Mouse (Mus musculus) Muller cell, postnatal 12 days (primary cell): Measurements from ENCODE around the gene Spag17.
A peak's percentile ranks its signal among the peaks of the same experiment; 100 is the strongest.

Experiments used
- DNase-seq: peaks from one replicate; pipeline ENCODE4 v3.0.0-alpha.2; 2015; ENCODE audit errors: inconsistent ontology term

Gene Spag17

DNA sequence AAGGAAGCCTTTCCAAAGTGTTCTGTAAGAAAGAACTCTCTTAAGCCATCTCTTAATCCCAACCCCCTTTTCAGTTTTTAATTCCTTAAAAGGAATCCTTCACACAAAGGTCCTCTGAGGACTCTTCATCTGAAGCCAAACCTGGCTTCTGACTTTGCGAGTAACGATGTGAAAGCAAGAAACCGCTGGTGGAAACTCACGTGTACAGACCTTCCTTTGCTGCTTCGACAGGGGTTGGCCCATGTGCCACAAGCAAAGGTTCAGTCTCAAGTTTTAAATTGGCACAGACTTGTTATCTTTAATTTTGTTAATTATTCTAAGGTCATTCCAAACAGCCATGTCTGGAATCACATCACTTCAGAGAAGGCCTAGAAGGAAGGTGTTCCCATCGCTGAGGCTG lies 79.1 kb downstream of the Spag17 start:
- no peak for DNase-seq

DNA sequence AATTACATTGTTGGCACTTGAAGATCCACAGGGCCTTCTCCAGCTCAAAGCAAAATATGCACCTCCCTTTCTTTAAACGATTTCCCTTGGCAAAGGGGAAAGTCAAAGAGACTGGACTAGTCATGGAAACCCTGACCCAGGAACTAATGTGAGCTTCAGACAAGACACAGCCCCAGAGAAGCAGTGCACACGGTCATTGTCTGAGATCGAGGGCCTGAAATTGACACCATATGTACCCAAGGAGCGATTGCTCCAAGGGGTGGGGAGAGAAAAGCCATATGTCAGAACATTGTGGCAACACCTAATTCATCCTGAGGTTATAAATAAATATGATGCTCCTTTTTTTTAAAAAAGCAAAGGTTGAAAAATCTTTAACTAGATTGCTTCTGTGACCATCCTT lies 80.7 kb downstream of the Spag17 start:
- DNase-seq = no peak

DNA sequence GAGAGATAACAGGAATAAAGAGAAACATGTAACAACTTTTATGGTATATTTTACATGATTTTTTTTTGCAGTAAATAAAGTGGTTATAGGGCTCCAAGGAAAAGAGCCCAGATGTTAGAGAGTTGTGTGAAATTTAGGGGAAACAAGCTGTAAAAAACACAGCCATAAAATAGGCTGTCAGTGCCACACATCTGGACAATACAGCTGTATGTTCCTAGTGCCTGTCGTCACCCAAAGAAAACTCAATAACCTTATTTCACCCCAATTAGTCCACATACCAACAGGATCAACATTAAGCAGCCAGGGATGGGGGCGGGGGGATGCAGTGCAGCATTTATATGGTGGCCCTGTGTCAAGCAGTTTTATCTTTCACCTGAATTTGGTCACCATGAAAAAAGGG lies 81.1 kb downstream of the Spag17 start:
- DNase-seq = no peak

DNA sequence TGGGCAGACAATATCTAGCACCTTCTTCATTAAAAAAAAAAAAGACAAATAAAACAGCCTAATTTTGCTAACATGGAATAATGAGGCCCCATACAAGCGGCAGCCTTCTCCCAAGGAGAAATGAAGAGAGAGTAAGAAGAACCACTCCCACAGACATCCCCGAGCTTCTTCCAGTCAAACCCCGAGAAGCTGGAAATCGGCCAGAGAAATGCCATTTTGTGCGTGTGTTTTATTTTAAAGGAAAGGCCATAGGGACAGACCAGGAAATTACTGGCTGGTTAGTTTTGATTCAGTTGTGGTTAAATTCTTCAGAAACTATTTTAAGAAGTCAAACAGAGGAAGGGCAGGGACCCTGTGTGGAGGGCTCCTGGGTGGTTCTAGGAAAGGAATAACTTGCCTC lies 85.6 kb downstream of the Spag17 start:
- peak; percentile 24 for DNase-seq

DNA sequence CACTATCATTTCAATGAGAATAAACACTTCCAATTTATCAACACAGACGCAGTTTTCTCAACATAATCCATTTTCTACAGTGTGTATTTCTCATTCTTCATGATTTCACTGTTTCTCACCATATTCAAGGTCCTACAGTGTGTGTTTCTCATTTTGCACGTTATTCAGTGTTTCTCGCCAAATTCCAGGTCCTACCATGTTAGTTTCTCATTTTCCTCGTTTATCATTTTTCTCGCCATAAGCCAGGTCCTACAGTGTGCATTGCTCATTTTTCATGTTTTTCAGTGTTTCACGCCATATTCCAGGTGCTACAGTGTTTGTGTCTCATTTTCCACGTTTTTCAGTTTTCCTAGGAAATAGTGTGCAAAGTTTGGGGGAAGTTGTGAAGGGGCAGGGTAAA lies 95.8 kb downstream of the Spag17 start:
- no peak for DNase-seq

DNA sequence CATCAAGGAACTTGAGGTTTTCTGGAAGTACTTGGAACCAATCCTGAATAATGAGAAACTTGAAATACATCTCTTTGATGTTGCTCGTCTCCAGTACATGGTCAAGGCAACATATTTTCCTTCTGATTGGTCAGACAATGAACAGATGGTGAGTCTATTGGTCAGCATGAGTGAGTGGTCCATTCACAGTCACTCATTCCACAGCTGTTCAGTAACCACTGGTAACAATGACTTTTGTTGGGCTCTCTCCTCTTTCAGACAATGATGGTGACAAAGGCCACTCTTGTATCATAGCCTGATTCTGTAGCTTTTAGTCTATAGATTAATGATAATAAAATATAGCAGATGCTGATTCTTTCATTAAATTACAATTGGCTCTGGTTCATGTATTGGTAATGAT lies 119.5 kb downstream of the Spag17 start:
- DNase-seq = no peak

DNA sequence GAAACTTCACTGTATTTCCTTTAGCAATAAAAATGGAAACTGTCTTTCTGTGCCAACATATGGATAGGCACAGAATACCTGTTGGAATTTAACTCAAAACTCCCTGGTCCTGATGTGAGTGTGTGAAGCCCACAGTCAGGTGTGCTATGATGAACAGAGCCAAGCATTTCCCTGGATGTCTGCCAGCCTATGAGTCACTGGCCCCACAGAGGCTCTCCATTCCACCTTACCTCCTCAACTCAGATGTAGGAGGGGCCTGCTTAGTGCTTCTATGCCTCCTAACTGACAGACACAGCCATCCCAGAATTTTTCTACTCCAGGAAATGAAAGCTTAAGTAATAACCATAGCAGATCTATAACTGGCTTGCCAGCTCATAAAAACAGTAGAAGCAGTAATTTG lies 124.6 kb downstream of the Spag17 start:
- no peak for DNase-seq

DNA sequence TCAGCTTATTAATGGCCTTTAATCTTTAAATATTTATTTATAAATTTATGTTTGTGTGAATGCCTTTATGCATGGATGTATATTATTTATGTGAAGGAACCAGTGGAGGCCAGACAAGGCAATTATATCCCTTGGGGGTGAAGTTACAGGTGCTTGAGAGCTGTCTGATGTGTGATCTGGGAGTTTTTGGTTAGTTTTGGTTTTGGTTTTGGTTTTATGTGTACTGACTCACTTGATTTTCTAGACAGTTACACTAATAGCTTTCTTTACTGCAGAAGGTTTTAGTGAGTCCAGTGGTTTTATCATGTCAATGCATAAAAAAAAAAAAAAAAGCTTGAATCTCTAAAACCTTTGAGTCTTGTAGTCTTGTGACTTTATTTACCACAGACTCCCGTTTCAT lies 128.9 kb downstream of the Spag17 start:
- DNase-seq = no peak

DNA sequence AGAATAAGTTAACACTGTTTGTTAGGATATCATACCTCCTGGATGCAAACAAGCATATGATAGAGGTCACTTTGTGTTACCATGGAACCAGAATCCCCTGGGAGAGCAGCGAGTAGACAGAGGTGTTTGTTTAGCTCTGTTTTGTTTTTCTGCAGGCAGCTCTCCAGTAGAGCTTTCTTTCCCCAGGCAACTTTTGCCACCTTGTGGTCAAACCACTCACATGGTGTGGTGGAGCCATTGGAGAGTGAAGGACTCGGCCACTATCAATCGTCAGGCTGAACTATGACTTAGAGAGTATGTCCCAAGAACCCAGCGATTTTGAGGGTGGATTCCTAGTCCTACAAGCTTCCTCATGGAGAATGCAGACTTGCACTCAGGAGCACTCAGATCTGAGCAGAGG lies 146.1 kb downstream of the Spag17 start:
- no peak for DNase-seq

DNA sequence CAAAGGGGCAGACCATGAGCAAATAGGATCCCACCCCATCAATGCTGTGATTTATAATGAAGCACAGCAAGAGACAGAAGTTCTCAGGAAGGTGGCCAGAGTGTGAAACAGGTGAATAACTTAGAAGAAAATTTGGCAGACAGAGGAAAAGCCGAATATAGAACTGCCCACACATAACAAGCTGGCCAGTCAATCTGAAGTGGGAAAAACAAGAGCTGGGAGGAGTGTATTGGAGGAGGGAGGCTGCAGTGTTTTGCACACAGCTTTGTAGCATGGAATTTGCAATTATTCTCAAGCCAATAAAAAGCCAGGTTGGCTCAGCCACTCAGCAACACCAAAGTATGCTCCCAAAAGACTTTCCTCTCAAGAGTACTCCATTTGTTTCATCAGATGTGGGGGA lies 147.8 kb downstream of the Spag17 start:
- DNase-seq = no peak

DNA sequence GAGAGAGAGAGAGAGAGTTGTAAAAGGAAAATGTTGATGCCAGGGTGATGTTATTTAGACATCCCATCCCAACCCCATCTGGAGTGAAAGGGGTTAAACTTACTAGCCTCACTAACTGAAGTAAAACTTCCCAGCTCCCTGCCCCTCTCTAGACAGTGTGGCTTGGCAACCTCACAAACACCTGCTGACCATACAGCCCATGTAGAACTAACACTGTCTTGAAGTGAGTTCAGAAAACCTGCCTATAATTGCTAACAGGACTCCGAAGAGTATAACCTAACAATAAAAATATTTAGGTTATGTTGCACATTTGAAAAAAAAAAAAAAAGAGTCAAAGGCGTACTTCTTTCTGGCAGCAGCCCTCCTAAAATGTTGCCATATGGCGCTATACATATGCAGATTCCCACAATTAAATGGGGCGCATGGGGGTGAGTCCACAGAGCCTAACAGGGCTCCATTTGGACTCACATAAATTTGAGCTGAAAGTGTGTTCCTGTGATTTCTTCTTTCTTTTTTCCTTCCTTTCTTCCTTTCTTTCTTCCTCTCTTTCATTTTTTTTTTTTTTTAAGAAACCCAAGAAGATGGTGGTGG lies 149.3 kb downstream of the Spag17 start:
- no peak for DNase-seq

DNA sequence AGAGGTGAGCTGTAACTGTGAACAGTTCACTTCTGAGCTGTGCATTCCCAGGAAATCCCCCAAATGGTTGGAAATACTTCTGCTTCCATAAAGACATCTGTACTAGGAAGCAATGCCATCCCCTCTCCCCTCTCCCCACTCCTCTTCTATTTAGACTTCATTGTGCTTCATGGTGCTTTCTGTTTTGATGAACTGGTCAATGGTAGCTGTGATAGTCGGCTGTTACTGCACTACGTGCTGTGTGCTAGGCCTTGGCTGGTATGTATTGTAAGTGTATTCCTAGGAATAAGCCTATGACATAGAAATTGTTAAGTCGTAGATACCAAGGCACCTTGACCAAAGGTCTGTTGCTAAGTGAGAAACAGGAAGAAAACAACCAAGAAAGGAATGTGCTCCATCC lies 149.9 kb downstream of the Spag17 start:
- DNase-seq = no peak

DNA sequence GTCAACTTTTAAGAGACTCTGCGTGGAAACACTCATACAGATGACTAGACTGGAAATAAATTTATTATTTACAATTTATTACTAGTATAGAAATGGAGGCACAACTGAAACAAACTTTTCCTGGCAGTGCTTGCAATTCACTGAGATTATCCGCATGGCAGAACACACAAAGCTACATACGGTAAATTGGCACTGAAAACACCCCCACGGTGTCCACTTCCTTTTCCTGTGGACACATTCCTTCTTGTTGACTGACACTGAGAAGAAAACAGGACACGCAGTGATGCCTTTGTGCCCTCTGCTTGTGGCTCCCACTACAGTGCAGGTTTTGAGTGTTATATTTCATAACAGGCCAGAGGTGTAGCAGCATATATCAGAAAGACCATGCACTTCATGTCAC lies 151.6 kb downstream of the Spag17 start:
- DNase-seq = no peak

DNA sequence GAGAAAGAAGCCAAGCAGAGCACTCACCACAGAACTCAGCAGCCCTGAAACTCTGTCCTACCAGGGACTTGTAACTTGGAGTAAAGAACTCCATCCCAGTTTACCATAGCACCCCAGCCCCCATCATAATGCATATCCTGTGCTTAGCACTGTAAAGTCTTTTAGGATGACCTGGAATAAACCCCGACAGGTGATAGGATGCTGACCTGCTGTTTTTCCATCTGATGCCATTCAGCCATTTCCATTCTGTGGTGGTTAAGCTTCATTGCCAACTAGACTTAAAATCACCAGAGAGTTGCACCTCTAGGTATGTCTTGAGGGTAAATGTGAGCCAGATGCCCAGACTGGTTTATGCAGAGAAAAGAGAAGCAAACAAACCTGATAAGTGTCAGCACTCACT lies 189.2 kb downstream of the Spag17 start:
- DNase-seq = no peak

DNA sequence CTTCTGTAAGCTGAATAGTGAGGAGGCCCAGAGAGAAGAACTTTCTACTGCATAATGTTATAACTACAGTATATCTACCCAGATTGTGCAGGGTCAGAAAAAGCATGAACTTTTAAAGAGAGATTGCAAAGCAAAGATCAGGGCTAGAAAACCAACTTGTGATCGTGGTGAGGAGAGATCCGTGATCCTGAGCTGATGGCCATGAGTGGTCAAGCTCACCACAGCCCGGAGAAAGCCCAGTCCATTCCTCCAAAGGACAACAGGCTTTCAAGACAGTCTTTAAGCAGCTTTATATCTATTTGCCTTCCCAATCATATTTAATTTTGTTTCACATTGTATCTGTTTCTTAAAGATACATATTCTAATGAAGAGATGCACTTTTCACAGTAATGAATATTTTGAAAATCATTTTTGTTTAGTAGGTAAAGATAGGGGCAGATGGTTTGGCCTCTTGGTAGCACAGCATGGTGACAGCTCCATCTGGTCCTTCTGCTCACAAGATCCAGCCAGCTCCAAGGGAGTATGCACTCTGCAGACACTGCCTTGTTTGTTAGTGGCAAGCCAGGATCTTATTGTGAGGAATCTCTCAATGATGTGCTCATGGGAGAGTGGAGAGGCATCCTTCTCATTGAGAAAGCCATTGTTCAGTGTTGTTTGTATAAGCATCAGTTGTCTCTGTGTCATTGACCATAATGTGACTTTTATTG lies 217.3 kb downstream of the Spag17 start:
- no peak for DNase-seq

DNA sequence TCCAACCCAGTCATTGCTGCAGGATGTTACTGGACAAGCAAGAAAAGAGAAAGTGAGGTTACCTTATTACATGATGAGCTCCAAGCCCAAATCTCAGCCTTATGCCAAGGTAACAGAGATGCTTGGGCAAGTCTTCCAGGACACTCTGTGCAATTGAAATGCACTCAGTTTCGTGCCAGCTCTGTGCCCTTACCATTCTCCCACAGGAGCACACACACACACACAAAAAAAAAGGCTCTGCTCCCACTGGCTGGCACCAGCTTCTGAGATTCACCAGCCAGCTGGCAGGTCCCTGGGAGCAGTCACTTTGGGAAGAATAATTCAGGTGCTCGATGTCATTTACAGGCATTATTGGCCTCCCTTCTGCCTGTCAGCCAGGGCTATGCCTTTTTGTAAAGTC lies 221.5 kb downstream of the Spag17 start:
- no peak for DNase-seq

DNA sequence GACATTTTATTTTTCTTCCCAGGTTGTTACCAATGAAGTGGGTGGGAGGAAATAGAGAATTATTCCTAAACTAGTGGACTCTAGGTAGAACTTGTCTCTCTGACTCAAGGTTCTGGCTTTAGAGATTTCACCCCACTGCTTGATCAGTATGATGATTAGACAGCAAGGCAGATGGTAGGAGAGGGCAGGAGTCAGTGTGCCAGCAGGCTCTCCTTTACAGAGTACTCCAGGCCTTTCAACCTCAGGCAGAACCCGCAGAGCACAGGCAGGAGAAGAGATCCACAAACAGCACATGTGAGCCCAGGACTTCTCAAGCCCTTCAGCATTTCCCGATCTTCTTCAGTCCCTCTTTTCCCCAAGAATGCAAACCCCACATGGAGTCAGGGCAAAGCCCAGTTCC lies 233.5 kb downstream of the Spag17 start:
- no peak for DNase-seq

DNA sequence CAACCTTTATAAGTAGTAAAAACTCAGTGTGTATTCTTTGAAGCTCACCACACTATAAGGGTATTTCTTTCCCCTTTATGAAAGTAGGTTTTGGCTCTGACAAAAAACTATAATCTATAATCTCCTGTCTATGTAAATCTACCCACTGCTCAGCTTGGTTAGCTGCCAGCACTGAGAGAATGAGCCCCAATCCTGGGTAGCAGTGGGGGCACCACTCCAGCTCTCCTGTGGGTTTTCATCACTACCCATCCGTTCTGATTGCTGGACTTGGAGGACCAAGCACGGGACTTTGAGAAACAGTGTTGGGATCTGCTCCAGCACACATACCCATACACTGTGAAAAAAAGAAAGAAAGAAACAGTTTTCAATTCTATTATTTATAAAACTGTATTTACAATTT lies 236.8 kb downstream of the Spag17 start:
- DNase-seq = no peak

DNA sequence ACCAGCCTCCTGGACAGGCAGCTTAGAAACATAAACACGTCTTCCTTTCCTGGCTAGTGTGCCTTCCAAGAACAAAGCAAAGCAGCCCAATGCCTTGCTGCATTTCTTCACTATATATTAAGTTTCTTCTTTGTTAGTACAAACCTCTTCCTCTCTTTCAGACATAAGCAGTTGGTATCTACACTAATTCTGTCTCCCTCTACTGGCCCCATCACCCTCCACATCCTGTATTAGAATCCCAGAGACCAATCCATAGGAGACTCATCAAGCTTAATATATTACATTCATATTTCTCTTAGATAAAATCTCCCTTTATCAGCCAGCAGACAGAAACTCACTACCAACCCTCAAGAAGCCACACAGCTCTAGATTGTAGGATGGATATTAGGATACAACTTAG lies 237.2 kb downstream of the Spag17 start:
- DNase-seq = no peak

DNA sequence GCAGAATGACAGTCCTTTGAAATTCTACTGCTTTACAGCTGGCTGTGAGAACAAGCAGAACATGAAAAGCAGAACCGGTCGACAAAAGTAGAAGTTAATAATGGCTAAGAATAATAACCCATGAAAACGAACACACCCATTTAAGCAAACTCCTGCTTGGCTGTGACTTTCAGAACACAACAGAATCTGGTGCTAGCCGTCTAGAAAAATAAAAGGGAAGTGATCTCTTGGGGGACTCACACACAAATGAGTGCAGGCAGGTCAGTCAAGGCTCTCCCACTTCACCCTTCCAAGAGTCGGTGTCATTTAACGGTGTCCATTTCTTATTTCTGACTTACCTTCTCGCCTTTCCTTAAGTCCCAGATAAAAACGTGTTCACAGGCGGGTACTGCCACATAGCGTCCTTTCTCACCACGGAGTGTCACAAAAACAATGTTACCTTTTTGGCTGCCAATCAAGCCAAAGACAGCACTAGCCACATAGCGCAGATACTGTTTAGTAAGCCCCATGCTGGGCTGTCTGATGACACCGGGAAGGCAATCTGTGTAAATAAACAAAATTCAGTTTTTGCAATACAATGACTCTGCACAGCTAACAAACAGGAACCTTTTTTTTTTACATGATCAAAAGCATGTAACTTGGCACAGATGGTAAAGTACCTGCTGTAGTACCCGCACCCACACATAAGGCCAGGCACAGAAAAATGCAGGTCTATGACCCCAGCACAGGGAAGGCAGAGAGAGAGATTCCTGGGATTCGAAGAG lies 275.7 kb downstream of the Spag17 start:
- no peak for DNase-seq

DNA sequence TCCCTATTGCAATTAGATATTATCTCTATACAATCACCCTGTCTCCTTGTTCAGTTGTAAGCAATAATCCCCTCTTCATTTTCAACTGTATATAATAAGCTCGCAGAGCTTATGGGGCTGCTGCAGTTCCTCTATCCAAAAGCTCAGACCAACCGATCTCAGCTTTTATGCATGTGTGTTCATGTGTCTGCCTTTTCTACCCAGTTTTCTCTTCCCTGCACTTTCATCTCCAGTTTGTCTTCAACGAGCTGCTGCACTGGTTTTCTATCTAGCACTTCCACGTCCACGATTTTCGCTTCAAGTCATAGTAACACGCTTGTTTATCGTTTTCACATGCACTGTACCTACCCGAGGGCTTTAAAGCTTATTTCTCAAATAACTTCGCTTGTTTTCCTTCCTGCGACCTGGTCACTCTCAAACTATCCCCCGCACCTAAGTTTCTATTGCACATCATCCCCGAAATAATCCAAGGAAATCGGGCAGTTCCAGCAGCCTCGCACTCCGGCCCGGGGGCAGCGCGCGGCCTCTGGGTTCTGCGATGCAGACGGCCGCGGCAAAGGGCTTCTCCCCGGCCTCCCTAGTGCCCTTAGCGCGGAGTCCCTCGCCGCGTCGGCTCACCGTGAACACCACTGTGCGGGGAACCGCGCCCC lies 276.6 kb downstream of the Spag17 start:
- DNase-seq = no peak

DNA sequence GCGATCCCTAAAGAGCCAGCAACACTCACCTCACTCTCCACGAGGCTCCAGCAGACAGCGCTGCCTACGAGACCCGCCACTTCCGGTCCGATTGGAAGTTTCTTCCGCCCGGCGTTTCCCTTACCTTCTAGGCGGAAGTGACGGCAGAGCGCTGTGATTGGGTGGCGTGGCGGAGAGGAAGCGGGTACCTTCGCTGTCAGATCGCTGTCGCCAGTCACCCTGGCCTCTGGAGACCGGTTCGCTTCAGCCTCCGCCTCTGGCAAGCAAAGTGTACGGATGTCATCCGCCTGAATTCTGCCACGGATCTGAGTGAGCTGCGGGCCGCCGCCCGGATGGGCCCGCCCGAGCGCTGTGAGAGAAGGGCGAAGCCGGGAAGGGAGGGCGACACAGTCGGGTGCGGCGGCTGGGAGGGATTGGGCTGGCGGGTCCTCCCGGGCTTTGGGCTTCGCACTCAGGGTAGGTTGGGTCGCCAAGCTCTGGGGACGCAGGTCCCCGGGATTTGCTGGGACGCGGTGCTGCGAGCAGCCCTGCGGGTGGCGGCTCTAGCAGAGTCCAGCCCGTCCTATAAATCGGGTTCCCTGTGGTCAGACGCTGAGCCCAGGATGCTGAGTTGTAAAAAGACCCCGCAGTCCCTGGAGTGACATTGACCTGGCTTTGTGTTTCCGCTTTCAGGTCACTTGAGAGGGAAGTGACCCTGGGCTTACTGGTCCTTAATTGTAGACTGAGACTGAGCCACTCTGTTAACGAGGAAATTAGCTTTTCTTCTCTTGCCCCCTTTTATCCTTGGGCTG lies 277.3 kb downstream of the Spag17 start, which contains the start of the genes Gdap2 and Wdr3:
Gdap2 (plus strand) TSS at position 67 of the 791 bp plus-strand sequence.
Wdr3 (minus strand) TSS at position 93 of the 791 bp plus-strand sequence.
- DNase-seq = peak; percentile 93
